Mouse (Mus musculus) splenic B cell, adult 2 months (primary cell): ENCODE data around the gene Cldn18.

Source experiments
- DNase-seq: peaks from one replicate; pipeline ENCODE4 v3.0.0-alpha.2; 2011; ENCODE audit warnings: low read depth, low spot score
- H3K27me3 ChIP-seq: 2 replicates; pipeline ENCODE4 v1.6.1; 2012; ENCODE audit warnings: mild to moderate bottlenecking, low read length, moderate library complexity, mixed read lengths; ENCODE audit not compliant: control insufficient read depth, poor library complexity, insufficient read depth, severe bottlenecking
- H3K36me3 ChIP-seq: 2 replicates; pipeline ENCODE4 v1.6.1; 2012; ENCODE audit warnings: mild to moderate bottlenecking, low read length, moderate library complexity, mixed read lengths; ENCODE audit not compliant: control insufficient read depth, poor library complexity, insufficient read depth, severe bottlenecking

Gene Cldn18

DNA sequence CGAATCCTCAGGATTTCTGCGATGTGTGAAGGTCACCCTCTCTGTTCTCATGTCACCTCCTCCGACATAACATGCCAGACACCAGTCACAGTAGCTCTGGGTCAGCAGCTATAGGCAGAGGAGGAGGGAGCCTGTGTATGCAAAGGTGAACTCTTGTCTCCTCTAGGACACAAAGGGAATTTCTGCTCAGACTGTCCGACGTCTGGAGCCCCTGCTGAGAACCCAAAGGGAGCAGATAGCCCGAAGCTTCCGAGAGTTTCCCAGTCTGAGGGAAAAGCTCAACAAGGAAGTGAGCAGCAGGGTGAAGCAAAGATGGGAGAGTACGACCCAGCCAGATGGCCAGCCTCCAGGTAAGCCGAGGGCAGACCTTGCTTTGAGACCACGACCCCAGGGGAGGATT lies 56.3 kb downstream of the Cldn18 start:
- Histone ChIP-seq H3K36me3 (no peaks in the 10 kb centered on the region), H3K27me3 (no peaks in the 10 kb centered on the region)
- DNase-seq, result no peak

GRCm38 (mm10) chr9:99646102-99646501 lies 71.0 kb downstream of the Cldn18 start:
- Histone ChIP-seq H3K27me3 (no peaks in the 10 kb centered on the region), H3K36me3 (no peaks in the 10 kb centered on the region)
- DNase-seq, result no peak

- H3K27me3 ChIP-seq, result no peaks in the 10 kb centered on the region
- H3K36me3 ChIP-seq, result no peaks in the 10 kb centered on the region
- no peak for DNase-seq
Observed at GRCm38 (mm10) chr9:99645416-99645815, 71.7 kb downstream of the Cldn18 start.

DNA sequence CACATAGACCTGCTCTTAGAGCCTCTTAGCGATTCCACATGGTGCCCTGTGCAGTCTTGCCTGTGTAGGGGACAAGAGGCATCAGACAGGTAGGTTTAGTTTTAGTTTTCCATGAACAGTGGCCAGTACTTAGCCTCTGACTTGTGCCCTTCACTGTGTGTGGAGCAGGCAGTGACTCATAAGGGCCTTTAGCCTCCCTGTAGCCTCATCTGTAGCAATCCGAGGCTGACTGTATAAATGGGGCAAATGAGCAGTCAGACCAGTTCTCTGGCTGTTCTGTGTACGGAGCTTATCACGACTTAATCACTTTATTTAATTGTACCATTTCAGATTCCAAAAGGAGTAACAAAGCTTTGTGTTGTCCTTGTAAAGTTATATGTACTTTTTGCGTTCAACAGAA lies 77.1 kb downstream of the Cldn18 start:
- no peaks in the 10 kb centered on the region for H3K36me3 ChIP-seq
- DNase-seq, result no peak
- no peaks in the 10 kb centered on the region for H3K27me3 ChIP-seq
